Mouse (Mus musculus) cortical plate, adult 2 months (tissue): Measurements from ENCODE around the gene Kif26b.

ENCODE experiments used
- CTCF ChIP-seq: fragments of 200-500 bp; IDR thresholded peaks from 2 replicates; pipeline ENCODE4 v1.5.1; 2011; ENCODE audit warnings: mild to moderate bottlenecking, control low read depth, low read length; ENCODE audit not compliant: insufficient read depth; ENCODE audit errors: extremely low read depth
- POLR2A ChIP-seq: fragments of 200-500 bp; IDR thresholded peaks from 2 replicates; pipeline ENCODE4 v1.6.1; 2011; ENCODE audit warnings: mild to moderate bottlenecking, low read length, control low read depth; ENCODE audit not compliant: insufficient read depth; ENCODE audit errors: extremely low read depth

GRCm38 (mm10) chr1:178644954-178645353 is 116.0 kb downstream of the Kif26b start:
- TF ChIP-seq CTCF (no peak), POLR2A (no peak)
